Mouse (Mus musculus): Measurements from ENCODE around the gene Tbcd. TPM values are rescaled to one million over a fixed set of nuclear protein-coding genes. Genes with fewer than 3 reads are reported as not detected.

Tbcd gene
- polyA plus RNA-seq, 1 experiment from 2014 or later: 21.2 TPM

DNA sequence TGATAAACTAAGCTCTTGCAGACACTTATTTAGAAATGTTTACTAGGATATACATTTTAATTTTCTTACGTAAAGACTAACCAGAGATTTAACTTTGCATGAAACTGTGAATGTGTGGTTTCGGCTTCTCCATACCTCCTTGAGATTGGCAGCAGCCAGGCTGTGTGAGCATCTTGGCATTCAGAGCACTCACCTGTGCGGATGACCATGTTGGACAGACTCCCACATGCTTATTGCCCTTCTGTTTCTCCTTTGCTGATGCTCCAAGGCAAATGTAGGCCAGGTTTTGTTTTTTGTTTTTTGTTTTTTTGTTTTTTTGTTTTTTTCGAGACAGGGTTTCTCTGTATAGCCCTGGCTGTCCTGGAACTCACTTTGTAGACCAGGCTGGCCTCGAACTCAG is 111.6 kb downstream of the Tbcd start:
- no peak for DNase-seq
- no peak overlapping the region for H3K27ac ChIP-seq (ENCODE audit: low read depth)
- no peaks in the 10 kb centered on the region for H3K9me3 ChIP-seq (ENCODE audit: low read length)
- WGBS (ENCODE audit: insufficient replicate concordance): 83% methylated on average over 5 of the region's 5 CpGs
- no peak overlapping the region for H3K4me2 ChIP-seq (ENCODE audit: low read depth, low read length)
- no peak for TF ChIP-seq EP300 (IDR thresholded peaks at IDR 0.05; ENCODE audit: low read depth)
- TF ChIP-seq CTCF (IDR thresholded peaks at IDR 0.05; ENCODE audit: low read depth): no peak
- H3K4me3 ChIP-seq (ENCODE audit: low read depth, low read length): no peak overlapping the region
- H3K36me3 ChIP-seq (replicated peaks; ENCODE audit: insufficient read depth, low read length): peaks cover 8% of the 10 kb centered on the region; the same call in 1 of the 2 replicates
- H3K27me3 ChIP-seq (ENCODE audit: insufficient read depth, low read length): no peaks in the 10 kb centered on the region
- no peak overlapping the region for H3K9ac ChIP-seq (replicated peaks)
- ATAC-seq: no peak
- peaks cover 8% of the 10 kb centered on the region for H3K4me1 ChIP-seq (ENCODE audit: insufficient read depth)

DNA sequence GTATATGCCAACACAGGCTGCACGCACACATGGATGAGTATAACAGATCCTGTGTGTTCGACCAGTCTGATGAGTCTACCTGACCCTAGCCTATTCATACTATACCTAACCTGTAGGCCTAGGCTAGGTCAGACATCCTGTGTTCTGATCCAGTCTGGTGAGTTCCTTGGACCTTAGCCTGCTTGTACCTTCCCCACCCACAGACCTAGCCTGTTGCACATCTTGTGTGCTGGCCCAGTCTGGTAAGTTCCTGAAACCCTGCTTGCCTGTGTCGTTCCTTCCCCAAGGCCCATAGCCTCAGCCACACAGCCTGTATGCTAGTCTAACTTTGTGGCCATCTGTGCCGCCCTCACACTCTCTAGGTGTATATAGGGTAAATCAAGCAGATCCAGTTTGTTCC is 112.5 kb downstream of the Tbcd start:
- WGBS (ENCODE audit: insufficient replicate concordance): 91% methylated on average over 4 of the region's 4 CpGs

DNA sequence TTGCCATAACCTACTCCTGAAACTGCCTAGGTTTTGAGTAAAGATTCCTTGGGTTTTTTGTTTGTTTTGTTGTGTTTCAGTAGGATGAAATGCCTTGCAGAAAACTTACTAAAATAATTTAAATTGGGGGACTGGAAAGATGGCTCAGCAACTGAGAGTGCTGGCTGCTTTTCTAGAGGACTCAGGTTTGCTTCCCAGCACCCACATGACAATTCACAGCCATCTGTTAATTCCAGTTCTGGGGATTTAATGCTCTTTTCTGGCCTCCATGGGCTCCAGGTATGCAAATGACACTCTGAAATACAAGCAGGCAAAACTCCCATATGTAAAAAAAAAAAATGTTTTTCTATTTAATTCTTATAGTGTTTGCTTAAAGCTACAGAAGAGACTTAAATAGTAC is 130.1 kb downstream of the Tbcd start:
- Histone ChIP-seq H3K4me1 (ENCODE audit: insufficient read depth) (no peaks in the 10 kb centered on the region), H3K4me3 (ENCODE audit: low read depth, low read length) (no peak overlapping the region), H3K36me3 (replicated peaks; ENCODE audit: insufficient read depth, low read length) (peaks cover 14% of the 10 kb centered on the region; the same call in 1 of the 2 replicates), H3K27ac (ENCODE audit: low read depth) (no peak overlapping the region), H3K27me3 (ENCODE audit: insufficient read depth, low read length) (no peaks in the 10 kb centered on the region), H3K4me2 (ENCODE audit: low read depth, low read length) (no peak overlapping the region), H3K9ac (replicated peaks) (no peak overlapping the region), H3K9me3 (ENCODE audit: low read length) (no peaks in the 10 kb centered on the region)
- DNase-seq (no peak), ATAC-seq (no peak)
- TF ChIP-seq EP300 (IDR thresholded peaks at IDR 0.05; ENCODE audit: low read depth) (no peak), CTCF (IDR thresholded peaks at IDR 0.05; ENCODE audit: low read depth) (no peak)

More for the DNA sequence above, 112.5 kb downstream of the Tbcd start:
- H3K4me1 ChIP-seq (ENCODE audit: insufficient read depth): peaks cover 8% of the 10 kb centered on the region
- DNase-seq: no peak
- TF ChIP-seq CTCF (IDR thresholded peaks at IDR 0.05; ENCODE audit: low read depth): no peak
- TF ChIP-seq EP300 (IDR thresholded peaks at IDR 0.05; ENCODE audit: low read depth): no peak
- H3K27ac ChIP-seq (ENCODE audit: low read depth): no peak overlapping the region
- no peak overlapping the region for H3K4me3 ChIP-seq (ENCODE audit: low read depth, low read length)
- H3K4me2 ChIP-seq (ENCODE audit: low read depth, low read length): no peak overlapping the region
- H3K27me3 ChIP-seq (ENCODE audit: insufficient read depth, low read length): no peaks in the 10 kb centered on the region
- H3K36me3 ChIP-seq (replicated peaks; ENCODE audit: insufficient read depth, low read length): peaks cover 8% of the 10 kb centered on the region; the same call in 1 of the 2 replicates
- no peak overlapping the region for H3K9ac ChIP-seq (replicated peaks)
- no peak for ATAC-seq
- no peaks in the 10 kb centered on the region for H3K9me3 ChIP-seq (ENCODE audit: low read length)

DNA sequence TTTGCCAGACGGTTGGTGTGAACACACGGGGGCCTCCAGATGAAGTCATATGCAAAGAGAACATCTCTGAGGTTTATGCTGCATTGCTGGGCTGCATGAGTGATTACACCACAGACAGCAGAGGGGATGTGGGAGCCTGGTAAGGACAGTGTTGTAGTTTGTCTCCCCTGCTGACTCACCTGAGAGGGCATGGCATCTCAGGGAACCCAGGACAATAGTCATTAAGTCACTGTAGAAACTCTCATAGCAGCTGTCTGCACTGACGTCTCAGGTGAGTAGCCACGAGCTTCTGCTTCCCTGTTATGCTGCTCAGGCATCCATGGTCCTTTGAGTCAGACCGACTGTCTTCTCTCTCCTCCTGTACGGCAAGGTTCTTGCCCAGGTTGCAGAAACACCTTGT is 145.5 kb downstream of the Tbcd start:
- H3K9ac ChIP-seq (replicated peaks): no peak overlapping the region
- no peaks in the 10 kb centered on the region for H3K27me3 ChIP-seq (ENCODE audit: insufficient read depth, low read length)
- WGBS (ENCODE audit: insufficient replicate concordance): 88% methylated on average over 6 of the region's 6 CpGs
- TF ChIP-seq CTCF (IDR thresholded peaks at IDR 0.05; ENCODE audit: low read depth) (no peak), EP300 (IDR thresholded peaks at IDR 0.05; ENCODE audit: low read depth) (no peak)
- H3K4me3 ChIP-seq (ENCODE audit: low read depth, low read length): no peak overlapping the region
- H3K36me3 ChIP-seq (replicated peaks; ENCODE audit: insufficient read depth, low read length): peaks cover 34% of the 10 kb centered on the region
- DNase-seq (no peak), ATAC-seq (no peak)
- H3K4me1 ChIP-seq (ENCODE audit: insufficient read depth): no peaks in the 10 kb centered on the region
- no peak overlapping the region for H3K27ac ChIP-seq (ENCODE audit: low read depth)
- H3K9me3 ChIP-seq (ENCODE audit: low read length): no peaks in the 10 kb centered on the region
- H3K4me2 ChIP-seq (ENCODE audit: low read depth, low read length): no peak overlapping the region

DNA sequence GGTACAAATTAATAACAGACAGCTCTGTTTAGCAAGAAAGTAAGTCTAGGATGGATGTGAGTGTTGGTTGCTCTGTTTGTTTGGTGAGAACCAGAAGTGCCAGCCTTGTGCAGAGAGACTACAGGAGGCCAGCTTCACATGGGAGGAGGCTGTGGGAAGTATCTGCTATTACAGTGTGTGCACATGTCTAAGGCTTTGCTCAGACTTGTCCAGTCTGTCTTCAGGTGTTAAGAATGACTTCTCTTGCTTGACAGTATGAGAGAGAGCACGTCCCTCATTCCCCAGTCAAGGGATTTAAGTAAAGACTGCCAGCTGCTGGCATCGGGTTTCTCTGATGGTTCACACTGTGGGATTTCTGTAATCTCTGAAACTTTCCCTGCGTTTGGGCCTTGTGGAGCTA is 149.7 kb downstream of the Tbcd start:
- 86% methylated on average over 3 of the region's 3 CpGs for WGBS (ENCODE audit: insufficient replicate concordance)
- no peak overlapping the region for H3K27ac ChIP-seq (ENCODE audit: low read depth)
- TF ChIP-seq EP300 (IDR thresholded peaks at IDR 0.05; ENCODE audit: low read depth) (no peak), CTCF (IDR thresholded peaks at IDR 0.05; ENCODE audit: low read depth) (no peak)

DNA sequence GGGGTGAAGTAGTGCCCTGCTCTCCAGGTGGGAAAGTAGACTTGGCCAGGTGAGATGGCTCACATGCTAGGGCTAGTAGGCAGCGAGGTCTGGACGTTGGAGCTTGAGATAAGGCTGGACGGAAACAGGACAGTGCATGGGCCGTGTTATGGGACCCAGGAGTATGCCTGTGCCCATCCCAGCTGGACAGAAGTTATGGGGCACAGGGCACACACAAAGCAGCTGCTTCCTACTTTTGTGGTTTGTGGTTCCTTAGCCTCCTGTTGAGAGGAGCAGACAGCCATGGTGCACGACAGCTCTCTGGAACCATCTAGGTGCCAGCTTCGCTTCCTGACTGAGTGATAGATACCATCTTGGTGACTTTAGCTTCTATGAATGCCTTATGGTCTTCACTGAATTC is 153.9 kb downstream of the Tbcd start:
- Histone ChIP-seq H3K9ac (replicated peaks) (no peak overlapping the region), H3K9me3 (ENCODE audit: low read length) (no peaks in the 10 kb centered on the region), H3K4me3 (ENCODE audit: low read depth, low read length) (no peak overlapping the region), H3K4me2 (ENCODE audit: low read depth, low read length) (no peak overlapping the region), H3K36me3 (replicated peaks; ENCODE audit: insufficient read depth, low read length) (peaks cover 40% of the 10 kb centered on the region), H3K4me1 (ENCODE audit: insufficient read depth) (no peaks in the 10 kb centered on the region), H3K27me3 (ENCODE audit: insufficient read depth, low read length) (no peaks in the 10 kb centered on the region), H3K27ac (ENCODE audit: low read depth) (no peak overlapping the region)
- DNase-seq (no peak), ATAC-seq (no peak)
- WGBS (ENCODE audit: insufficient replicate concordance): 57% methylated on average over 6 of the region's 6 CpGs
- no peak for TF ChIP-seq CTCF (IDR thresholded peaks at IDR 0.05; ENCODE audit: low read depth)
- TF ChIP-seq EP300 (IDR thresholded peaks at IDR 0.05; ENCODE audit: low read depth): no peak

More for the DNA sequence above, 149.7 kb downstream of the Tbcd start:
- Histone ChIP-seq H3K9ac (replicated peaks) (no peak overlapping the region), H3K36me3 (replicated peaks; ENCODE audit: insufficient read depth, low read length) (peaks cover 36% of the 10 kb centered on the region), H3K27me3 (ENCODE audit: insufficient read depth, low read length) (no peaks in the 10 kb centered on the region), H3K9me3 (ENCODE audit: low read length) (no peaks in the 10 kb centered on the region), H3K4me1 (ENCODE audit: insufficient read depth) (no peaks in the 10 kb centered on the region), H3K4me2 (ENCODE audit: low read depth, low read length) (no peak overlapping the region), H3K4me3 (ENCODE audit: low read depth, low read length) (no peak overlapping the region)
- ATAC-seq: no peak
- no peak for DNase-seq

DNA sequence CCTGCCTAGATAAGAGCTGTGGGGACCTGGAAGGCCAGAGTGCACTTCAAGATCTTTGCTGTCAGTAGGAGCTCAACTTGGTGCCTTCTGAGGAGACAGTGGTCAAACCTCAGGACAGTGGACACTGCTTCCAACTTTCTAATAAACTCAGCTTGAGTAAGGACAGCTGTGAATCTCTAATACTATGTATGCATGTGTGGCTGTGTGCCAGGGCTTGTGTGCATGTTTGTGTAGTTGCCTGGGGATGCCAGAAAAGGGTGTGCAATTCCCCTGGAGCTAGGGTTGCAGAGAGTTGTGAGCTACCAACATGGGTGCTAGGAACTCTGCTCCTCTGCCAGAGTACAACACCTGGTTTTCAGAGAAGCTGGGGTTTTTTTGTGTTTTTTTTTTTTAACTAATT is 159.2 kb downstream of the Tbcd start:
- ATAC-seq: no peak
- DNase-seq: no peak
- no peak for TF ChIP-seq EP300 (IDR thresholded peaks at IDR 0.05; ENCODE audit: low read depth)
- TF ChIP-seq CTCF (IDR thresholded peaks at IDR 0.05; ENCODE audit: low read depth): no peak
- Histone ChIP-seq H3K4me2 (ENCODE audit: low read depth, low read length) (no peak overlapping the region), H3K9ac (replicated peaks) (no peak overlapping the region), H3K9me3 (ENCODE audit: low read length) (no peaks in the 10 kb centered on the region), H3K4me3 (ENCODE audit: low read depth, low read length) (no peak overlapping the region), H3K36me3 (replicated peaks; ENCODE audit: insufficient read depth, low read length) (peaks cover 37% of the 10 kb centered on the region), H3K27me3 (ENCODE audit: insufficient read depth, low read length) (no peaks in the 10 kb centered on the region), H3K27ac (ENCODE audit: low read depth) (no peak overlapping the region), H3K4me1 (ENCODE audit: insufficient read depth) (no peaks in the 10 kb centered on the region)

Measured in liver, postnatal 0 days (tissue).